Mouse (Mus musculus): ENCODE results near the gene Flt3l. TPM values are rescaled to one million over a fixed set of nuclear protein-coding genes. Genes with fewer than 3 reads are reported as not detected.
"Not testable (repeated sequence)": the region's sequence is repeated elsewhere in the genome, so short reads cannot be mapped to it uniquely, and the experiment has no call there.

The Flt3l gene
- total and polyA plus RNA-seq, 2 experiments from 2014 or later, result 2.1 to 8.0 TPM

DNA sequence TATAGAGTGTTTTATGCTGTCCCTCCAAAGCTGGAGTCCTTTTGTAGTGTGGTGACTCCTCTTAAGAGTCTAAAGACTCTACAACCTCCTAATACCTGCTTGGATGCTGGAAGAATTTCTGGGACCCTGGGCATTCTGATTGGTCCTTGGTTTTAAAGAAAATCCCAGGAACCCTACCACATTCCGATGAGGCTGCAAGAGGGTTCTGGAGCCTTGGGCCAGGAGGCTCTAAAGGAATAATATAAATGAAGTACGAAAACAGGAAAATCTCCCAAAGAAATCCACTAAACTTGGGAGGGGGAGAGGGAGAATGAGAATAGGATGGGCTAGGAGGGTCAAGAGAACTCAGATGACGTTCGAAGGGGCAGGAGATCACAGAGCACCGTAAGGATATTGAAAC, 17.4 kb upstream of the Flt3l start:
- no peaks in the 10 kb centered on the region for H3K9me3 ChIP-seq (ENCODE audit: low read length)
- DNase-seq (ENCODE audit: low spot score) (no peak), ATAC-seq (0 out of 2 replicates have a peak, but pooled peaks have one; percentile 8)
- peak overlapping the region; percentile 52 for H3K4me3 ChIP-seq (ENCODE audit: low read length)
- TF ChIP-seq CTCF (IDR thresholded peaks at IDR 0.05; ENCODE audit: low read depth), result no peak
- H3K9ac ChIP-seq (replicated peaks; ENCODE audit: low read length), result peak overlapping the region; percentile 64
- peak overlapping the region; percentile 89 for H3K4me2 ChIP-seq (ENCODE audit: low read depth, low read length)
- H3K4me1 ChIP-seq (ENCODE audit: insufficient read depth, low read length), result peaks cover 7% of the 10 kb centered on the region; the same call in 1 of the 2 replicates
- 2% methylated on average over 5 of the region's 5 CpGs for WGBS
- H3K36me3 ChIP-seq (ENCODE audit: insufficient read depth, low read length), result no peaks in the 10 kb centered on the region
- no peaks in the 10 kb centered on the region for H3K27me3 ChIP-seq (ENCODE audit: insufficient read depth, low read length)
- H3K27ac ChIP-seq, result peak overlapping the region; percentile 88

DNA sequence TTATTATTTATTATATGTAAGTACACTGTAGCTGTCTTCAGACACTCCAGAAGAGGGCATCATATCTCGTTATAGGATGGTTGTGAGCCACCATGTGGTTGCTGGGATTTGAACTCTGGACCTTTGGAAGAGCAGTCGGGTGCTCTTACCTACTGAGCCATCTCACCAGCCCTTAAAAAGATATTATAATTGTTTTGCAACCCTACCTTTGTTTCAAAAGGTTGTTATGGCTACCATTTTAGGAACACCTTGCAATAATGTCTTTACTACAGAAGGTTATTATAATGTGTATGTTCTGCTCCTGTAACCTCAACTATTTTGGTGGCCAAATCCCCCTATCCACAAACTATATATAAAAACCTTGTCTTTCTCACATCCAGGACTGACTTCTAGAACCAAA, 16.8 kb upstream of the Flt3l start:
- not testable (repeated sequence) for H3K4me2 ChIP-seq (ENCODE audit: low read depth, low read length); H3K4me1 ChIP-seq (ENCODE audit: insufficient read depth, low read length); H3K36me3 ChIP-seq (ENCODE audit: insufficient read depth, low read length); H3K27ac ChIP-seq; H3K9me3 ChIP-seq (ENCODE audit: low read length); DNase-seq (ENCODE audit: low spot score); H3K27me3 ChIP-seq (ENCODE audit: insufficient read depth, low read length); H3K4me3 ChIP-seq (ENCODE audit: low read length); H3K9ac ChIP-seq (replicated peaks; ENCODE audit: low read length); ATAC-seq
- 93% methylated on average over 2 of the region's 2 CpGs for WGBS

DNA sequence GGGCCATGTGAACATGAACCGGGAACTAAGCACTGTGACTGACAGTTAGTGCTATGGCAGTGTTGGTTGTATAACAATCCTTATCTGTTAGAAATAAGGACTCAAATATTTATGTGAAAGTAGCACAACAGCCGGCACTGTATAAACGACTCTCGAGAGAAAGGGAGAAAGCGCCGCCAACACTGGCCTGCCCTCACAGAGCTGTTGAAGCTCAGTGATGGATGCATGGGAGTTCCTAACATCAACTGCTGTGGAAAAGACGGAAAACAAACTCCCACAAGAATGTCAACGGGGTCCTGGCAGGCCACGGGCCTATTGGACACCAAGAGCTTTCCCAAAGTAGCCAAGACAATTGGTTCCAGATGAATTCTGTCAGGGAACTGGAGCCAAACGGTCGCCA, 15.1 kb upstream of the Flt3l start:
- H3K4me2 ChIP-seq (ENCODE audit: low read depth, low read length), result no peak overlapping the region
- H3K27me3 ChIP-seq (ENCODE audit: insufficient read depth, low read length), result no peaks in the 10 kb centered on the region
- WGBS, result 51% methylated on average over 11 of the region's 11 CpGs
- no peak overlapping the region for H3K9ac ChIP-seq (replicated peaks; ENCODE audit: low read length)
- no peak for DNase-seq (ENCODE audit: low spot score)
- H3K4me3 ChIP-seq (ENCODE audit: low read length), result no peak overlapping the region
- no peaks in the 10 kb centered on the region for H3K36me3 ChIP-seq (ENCODE audit: insufficient read depth, low read length)
- H3K9me3 ChIP-seq (ENCODE audit: low read length), result no peaks in the 10 kb centered on the region
- ATAC-seq, result no peak
- no peak for TF ChIP-seq CTCF (IDR thresholded peaks at IDR 0.05; ENCODE audit: low read depth)
- peaks cover 7% of the 10 kb centered on the region; the same call in 1 of the 2 replicates for H3K4me1 ChIP-seq (ENCODE audit: insufficient read depth, low read length)
- 0 out of 2 replicates have a peak overlapping the region, but pooled peaks have one; percentile 12 for H3K27ac ChIP-seq

DNA sequence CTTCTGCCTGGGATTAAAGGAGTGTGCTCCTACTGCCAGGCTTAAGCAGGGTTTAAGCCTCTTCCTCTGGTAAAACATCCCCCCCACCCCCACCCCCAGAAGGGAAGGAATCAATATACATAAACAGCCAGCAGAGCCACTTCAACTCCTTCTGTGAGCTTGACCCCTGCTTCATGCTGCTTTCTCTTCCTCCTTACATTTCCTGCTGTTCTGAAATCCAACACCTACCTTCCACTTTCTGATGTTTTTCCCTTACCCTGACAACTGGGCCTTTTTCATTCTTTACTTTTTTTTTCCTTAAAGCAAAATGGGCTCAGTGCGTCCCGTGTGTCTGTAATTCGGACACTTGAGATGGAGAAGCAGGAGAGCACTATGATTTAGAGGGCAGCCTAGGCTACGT, 14.1 kb upstream of the Flt3l start:
- Histone ChIP-seq H3K4me2 (ENCODE audit: low read depth, low read length) (no peak overlapping the region), H3K36me3 (ENCODE audit: insufficient read depth, low read length) (no peaks in the 10 kb centered on the region; the same call in 1 of the 2 replicates), H3K9ac (replicated peaks; ENCODE audit: low read length) (no peak overlapping the region), H3K27ac (no peak overlapping the region), H3K9me3 (ENCODE audit: low read length) (no peaks in the 10 kb centered on the region), H3K27me3 (ENCODE audit: insufficient read depth, low read length) (no peaks in the 10 kb centered on the region), H3K4me1 (ENCODE audit: insufficient read depth, low read length) (peaks cover 6% of the 10 kb centered on the region; the same call in 1 of the 2 replicates), H3K4me3 (ENCODE audit: low read length) (no peak overlapping the region)
- TF ChIP-seq CTCF (IDR thresholded peaks at IDR 0.05; ENCODE audit: low read depth), result no peak
- DNase-seq (ENCODE audit: low spot score) (no peak), ATAC-seq (no peak)
- 74% methylated on average over 4 of the region's 4 CpGs for WGBS

DNA sequence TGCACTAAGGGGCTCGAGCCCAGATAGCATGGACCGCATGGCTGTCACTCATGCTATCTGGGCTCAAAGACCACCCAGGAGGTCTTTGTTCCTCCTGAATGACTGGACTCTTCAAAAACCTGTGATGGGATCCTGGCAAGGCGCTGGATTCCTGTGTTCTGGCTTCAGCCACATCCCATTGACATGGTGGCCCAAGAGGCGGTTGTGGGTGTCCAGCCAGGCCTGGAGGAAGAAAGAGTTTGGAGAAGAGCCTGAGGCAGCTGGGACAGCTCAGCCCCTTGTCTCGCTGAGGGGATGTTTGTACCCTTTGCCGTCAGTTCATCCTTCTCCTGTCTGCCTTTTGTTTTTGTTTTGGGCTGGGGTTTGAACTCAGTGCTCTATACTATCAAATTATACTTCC, 13.3 kb upstream of the Flt3l start:
- no peak for ATAC-seq

DNA sequence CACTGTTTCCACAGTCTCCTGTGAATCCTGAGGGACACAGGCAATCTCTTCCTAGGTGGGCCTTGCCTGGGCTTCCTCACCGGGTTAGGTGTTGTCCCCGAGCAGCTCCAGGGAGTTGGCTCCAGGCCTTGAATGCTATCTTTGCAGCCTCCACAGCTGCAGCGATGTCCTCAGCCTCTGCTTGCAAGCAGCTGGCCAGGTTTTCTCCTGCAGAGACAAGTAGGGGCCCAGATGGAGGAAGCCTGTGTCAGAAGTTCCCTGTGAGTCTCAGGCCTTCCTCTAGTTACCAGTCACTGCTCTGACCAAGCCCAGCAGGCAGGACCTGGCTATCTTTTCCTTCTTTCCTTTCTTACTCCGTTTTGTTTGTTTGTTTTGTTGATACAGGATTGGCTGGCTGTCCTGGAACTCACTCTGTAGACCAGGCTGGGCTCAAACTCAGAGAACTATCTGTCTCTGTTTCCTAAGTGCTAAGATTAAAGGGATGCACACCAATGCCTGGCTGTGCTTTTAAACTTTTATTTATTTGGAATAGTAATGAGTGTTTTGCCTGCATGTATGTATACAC, 12.4 kb upstream of the Flt3l start:
- H3K4me3 ChIP-seq (ENCODE audit: low read length), result no peak overlapping the region
- no peak overlapping the region for H3K4me2 ChIP-seq (ENCODE audit: low read depth, low read length)
- peaks cover 3% of the 10 kb centered on the region; the same call in 1 of the 2 replicates for H3K4me1 ChIP-seq (ENCODE audit: insufficient read depth, low read length)
- no peak overlapping the region for H3K9ac ChIP-seq (replicated peaks; ENCODE audit: low read length)
- no peaks in the 10 kb centered on the region for H3K27me3 ChIP-seq (ENCODE audit: insufficient read depth, low read length)
- no peak for TF ChIP-seq CTCF (IDR thresholded peaks at IDR 0.05; ENCODE audit: low read depth)
- ATAC-seq, result no peak
- H3K27ac ChIP-seq, result no peak overlapping the region
- 62% methylated on average over 4 of the region's 4 CpGs for WGBS
- H3K36me3 ChIP-seq (ENCODE audit: insufficient read depth, low read length), result no peaks in the 10 kb centered on the region; the same call in 1 of the 2 replicates
- H3K9me3 ChIP-seq (ENCODE audit: low read length), result no peaks in the 10 kb centered on the region
- DNase-seq (ENCODE audit: low spot score), result no peak

More for the DNA sequence above, 13.3 kb upstream of the Flt3l start:
- no peak for TF ChIP-seq CTCF (IDR thresholded peaks at IDR 0.05; ENCODE audit: low read depth)
- no peaks in the 10 kb centered on the region; the same call in 1 of the 2 replicates for H3K36me3 ChIP-seq (ENCODE audit: insufficient read depth, low read length)
- no peaks in the 10 kb centered on the region for H3K27me3 ChIP-seq (ENCODE audit: insufficient read depth, low read length)
- H3K9me3 ChIP-seq (ENCODE audit: low read length), result no peaks in the 10 kb centered on the region
- DNase-seq (ENCODE audit: low spot score), result no peak
- H3K27ac ChIP-seq, result no peak overlapping the region
- 29% methylated on average over 6 of the region's 6 CpGs for WGBS
- no peak overlapping the region for H3K4me2 ChIP-seq (ENCODE audit: low read depth, low read length)
- H3K4me3 ChIP-seq (ENCODE audit: low read length), result no peak overlapping the region
- H3K9ac ChIP-seq (replicated peaks; ENCODE audit: low read length), result no peak overlapping the region
- H3K4me1 ChIP-seq (ENCODE audit: insufficient read depth, low read length), result peaks cover 4% of the 10 kb centered on the region; the same call in 1 of the 2 replicates

DNA sequence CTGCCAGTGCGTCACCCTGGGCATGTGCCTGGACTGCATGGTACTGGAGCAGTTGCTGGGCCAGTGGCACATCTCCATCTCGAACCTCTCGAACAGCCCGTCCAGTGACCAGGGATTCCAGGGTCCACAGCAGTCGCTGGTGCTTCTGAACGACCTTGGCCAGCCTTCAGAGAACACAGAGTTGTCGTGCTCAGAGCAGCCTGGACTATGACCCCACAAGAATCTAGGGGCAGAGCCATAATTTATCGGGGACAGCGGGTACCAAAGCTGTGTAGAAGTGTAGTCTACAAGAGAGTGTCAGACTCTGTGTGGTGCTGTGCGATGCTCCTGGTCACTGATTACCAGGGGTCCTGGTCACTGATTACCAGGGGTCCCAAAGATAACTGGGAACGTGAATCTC, 11.7 kb upstream of the Flt3l start:
- TF ChIP-seq CTCF (IDR thresholded peaks at IDR 0.05; ENCODE audit: low read depth), result no peak
- Histone ChIP-seq H3K4me1 (ENCODE audit: insufficient read depth, low read length) (no peaks in the 10 kb centered on the region), H3K4me3 (ENCODE audit: low read length) (no peak overlapping the region), H3K9ac (replicated peaks; ENCODE audit: low read length) (no peak overlapping the region), H3K36me3 (ENCODE audit: insufficient read depth, low read length) (no peaks in the 10 kb centered on the region; the same call in 1 of the 2 replicates), H3K27ac (no peak overlapping the region), H3K9me3 (ENCODE audit: low read length) (no peaks in the 10 kb centered on the region), H3K27me3 (ENCODE audit: insufficient read depth, low read length) (no peaks in the 10 kb centered on the region), H3K4me2 (ENCODE audit: low read depth, low read length) (no peak overlapping the region)
- ATAC-seq, result no peak
- no peak for DNase-seq (ENCODE audit: low spot score)
- 87% methylated on average over 11 of the region's 11 CpGs for WGBS

Measured in hindbrain, postnatal 0 days (tissue).